Mouse (Mus musculus) c-Kit-positive CD71-positive TER-119-positive erythroid progenitor cells, embryonic 14.5 days (primary cell): ENCODE results near the gene Birc2.

Experiments used
- DNase-seq: peaks from one replicate; pipeline ENCODE4 v3.0.0-alpha.2; 2013; ENCODE audit warnings: low spot score

Birc2 gene

GRCm38 (mm10) chr9:7785396-7785795, 51.5 kb downstream of the Birc2 start:
- no peak for DNase-seq

DNA sequence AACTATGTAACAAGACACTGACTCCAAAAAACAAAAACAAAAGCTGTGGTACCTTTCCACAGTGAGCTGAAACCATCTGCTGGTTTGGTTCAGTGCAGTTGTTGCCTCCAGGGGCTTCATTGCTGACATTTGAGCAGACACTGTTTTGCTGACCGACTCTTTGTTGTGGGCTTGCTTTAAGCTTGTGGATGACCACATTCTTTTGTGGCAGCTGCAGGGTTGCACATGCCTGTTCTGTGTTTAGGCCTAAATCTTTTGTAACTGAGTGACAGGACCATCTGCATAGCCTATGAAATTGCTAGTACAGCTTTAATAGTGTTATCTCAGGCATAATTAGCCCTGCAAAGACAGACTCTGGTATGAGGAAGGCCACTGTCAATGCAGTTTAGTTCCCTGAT, 52.2 kb downstream of the Birc2 start:
- no peak for DNase-seq

DNA sequence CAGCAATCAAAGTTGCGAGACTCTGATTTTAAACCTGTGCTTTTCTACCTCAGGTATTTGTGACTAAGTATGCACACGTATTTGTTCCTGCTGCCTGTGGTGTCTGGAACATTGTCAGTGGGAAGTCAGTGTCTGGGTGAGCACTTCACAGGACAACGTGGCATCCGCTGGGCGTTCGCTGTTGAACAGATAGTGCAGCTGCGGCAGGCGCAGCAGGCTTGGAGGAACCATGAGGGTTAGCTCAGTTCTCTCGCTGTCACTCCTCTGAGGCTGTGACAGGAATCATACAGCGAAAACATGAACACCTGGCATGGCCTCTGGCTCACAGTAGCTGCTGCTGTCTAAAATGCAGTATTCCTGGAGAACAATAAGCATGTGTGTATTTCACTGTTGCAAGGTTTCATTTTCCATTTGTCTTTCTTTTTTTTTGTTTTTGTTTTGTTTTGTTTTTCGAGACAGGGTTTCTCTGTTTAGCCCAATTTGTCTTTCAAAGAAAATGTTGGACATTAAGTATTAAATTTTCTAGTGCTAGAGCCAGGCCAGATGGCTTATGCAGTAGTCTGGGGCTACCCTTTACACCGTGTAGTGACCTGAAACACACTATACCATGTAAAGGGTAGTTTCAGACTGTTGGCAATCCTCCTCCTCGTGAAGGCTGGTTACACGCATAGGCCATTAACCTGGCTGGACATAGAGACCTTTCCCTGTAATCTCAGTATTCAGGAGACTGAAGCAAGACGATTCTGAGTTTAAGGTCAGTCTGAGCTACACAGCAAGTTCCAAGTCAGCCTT, 52.8 kb downstream of the Birc2 start:
- no peak for DNase-seq

- peak; percentile 54 for DNase-seq
Measured at GRCm38 (mm10) chr9:7780250-7781150, 56.4 kb downstream of the Birc2 start.

GRCm38 (mm10) chr9:7779786-7780185, 57.1 kb downstream of the Birc2 start:
- no peak for DNase-seq

- DNase-seq, result no peak
Measured at GRCm38 (mm10) chr9:7778771-7779170, 58.1 kb downstream of the Birc2 start.

DNA sequence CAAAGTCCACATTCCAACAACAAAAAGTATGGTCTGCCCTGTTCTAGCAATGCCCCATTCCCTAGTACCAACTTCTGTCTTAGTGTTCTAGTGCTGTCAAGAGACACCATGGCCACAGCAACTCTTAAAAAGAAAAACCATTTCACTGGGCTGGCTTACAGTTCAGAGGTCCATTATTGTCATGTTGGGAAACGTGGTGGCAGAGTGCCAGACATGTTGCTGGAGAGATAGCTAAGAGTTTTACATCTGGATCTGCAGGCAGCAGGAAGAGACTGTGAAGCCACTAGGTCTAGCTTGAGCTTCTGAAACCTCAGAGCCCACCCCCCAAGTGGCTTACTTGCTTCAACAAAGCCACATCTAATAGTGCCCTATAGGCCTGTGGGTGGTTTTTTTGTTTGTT, 59.2 kb downstream of the Birc2 start:
- DNase-seq, result no peak

DNA sequence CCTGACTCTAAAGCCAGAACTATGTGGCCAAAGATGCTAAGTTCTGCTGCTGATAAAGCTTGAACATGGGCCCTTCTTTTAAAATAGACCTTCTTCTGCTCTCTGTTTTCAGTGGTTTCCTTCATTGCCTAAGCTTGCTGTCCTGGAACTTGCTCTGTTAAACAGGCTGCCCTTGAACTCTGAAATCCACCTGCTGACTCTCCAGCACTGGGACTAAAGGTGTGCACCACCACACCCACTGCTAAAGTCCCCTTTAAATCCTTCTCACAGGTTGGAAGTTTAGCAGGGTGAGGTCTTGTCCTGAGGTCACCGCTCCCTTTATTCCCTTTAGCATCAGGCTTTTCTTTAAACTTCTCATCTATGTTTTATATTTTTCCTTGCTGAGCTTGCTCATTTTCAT, 59.9 kb downstream of the Birc2 start:
- no peak for DNase-seq

DNA sequence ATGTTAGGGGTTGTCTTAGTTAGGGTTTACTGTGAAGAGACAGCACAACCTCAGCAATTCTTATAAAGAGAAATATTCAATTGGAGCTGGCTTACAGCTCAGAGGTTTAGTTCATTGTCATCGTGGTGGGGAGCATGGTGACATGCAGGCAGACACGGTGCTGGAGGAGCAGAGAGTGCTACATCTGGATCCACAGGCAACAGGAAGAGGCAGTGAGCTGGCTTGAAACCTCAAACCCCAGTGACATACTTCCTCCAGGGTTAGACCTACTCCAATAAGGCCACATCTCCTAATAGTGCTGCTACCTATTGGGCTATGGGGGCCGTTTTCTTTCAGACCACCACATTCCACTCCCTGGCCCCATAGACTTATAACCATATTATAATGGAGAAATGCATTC, 60.9 kb downstream of the Birc2 start:
- DNase-seq, result no peak

- DNase-seq, result no peak
Measured at GRCm38 (mm10) chr9:7775011-7775410, 61.9 kb downstream of the Birc2 start.

DNA sequence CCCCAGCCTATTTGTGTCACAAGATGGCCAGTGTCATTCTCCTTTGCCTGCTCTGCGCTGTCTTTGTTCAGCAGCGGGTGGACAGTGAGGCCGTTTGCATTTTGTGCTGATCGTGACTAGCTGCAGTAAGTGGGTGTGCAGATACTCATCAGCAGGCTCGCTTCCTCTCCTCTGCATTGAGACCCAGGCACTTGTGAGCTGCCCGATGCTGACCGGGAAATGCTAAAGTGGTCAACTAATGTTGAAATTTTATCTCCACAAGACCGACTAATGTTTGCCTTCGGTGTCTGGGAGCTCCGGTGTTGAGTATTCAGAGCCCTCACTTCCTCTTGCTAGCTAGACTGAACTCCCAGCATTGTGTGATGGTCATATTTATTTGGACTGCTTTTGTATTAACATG, 62.3 kb downstream of the Birc2 start:
- no peak for DNase-seq

DNA sequence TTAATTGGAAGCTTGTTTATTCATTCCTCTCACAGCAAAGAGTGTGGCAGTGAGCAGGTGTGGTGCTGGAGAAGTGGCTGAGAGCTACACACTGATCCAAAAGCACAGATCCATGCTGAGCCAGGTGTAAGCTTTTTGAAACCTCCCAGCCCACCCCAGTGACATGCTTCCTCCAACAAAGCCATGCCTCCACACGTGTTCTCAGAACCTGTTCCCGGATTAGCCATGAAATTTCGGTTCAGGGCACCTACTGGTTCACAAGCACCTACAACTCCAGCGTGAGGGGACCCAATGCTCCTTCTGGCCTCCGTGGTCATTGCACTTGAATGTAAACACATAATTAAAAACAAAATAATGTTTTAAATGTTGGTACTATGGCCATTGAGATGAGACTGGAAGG, 63.2 kb downstream of the Birc2 start:
- DNase-seq, result no peak

- no peak for DNase-seq
Measured at GRCm38 (mm10) chr9:7772773-7773454, 64.0 kb downstream of the Birc2 start.

DNA sequence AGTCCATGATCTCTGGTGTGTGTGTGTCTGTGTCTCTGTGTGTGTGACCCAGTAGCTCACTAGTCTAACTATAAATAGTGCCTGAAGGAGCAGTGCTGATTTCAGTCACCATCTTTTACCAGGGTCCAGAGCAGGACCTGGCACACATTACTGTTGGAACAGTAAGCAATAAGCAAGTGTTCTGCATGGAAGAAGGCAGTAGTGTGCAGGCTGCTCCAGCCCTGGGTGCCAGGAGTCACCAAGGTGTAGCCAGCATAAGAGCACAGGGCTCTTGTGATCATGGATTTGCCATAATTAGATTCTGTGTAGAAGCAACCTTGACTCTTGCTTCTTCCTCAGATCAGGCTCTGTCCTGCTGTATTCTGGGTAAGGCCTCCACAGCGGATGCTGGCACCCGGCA, 64.5 kb downstream of the Birc2 start:
- DNase-seq, result no peak

GRCm38 (mm10) chr9:7769491-7769890, 67.4 kb downstream of the Birc2 start:
- no peak for DNase-seq

- DNase-seq, result no peak
Measured at GRCm38 (mm10) chr9:7769081-7769480, 67.8 kb downstream of the Birc2 start.
